Mouse (Mus musculus) heart, embryonic 16.5 days (tissue): ENCODE measurements at regions not wholly inside any gene's neighbourhood (a gene's known extent, or its start where the extent isn't known, plus 50 kb on each side); places are given as distances from the start of the nearest gene placed in this dataset.

Experiments
- ATAC-seq: fragments of 200-750 bp; cut with Nextera tagmentation; replicated peaks from 2 replicates; pipeline ENCODE4 v1.8.0; 2017; ENCODE audit warnings: moderate number of reproducible peaks; ENCODE audit not compliant: insufficient read depth, low FRiP score; ENCODE audit errors: extremely low read depth
- H3K27ac ChIP-seq: fragments of 300-500 bp; sonication (generic); 2 replicates; pipeline ENCODE4 v1.5.1; 2014; ENCODE audit warnings: mild to moderate bottlenecking, low read length, control low read depth, moderate library complexity
- H3K27me3 ChIP-seq: fragments of 300-500 bp; sonication (generic); 2 replicates; pipeline ENCODE4 v1.6.1; 2014; ENCODE audit warnings: low read length, mixed read lengths; ENCODE audit not compliant: control insufficient read depth, insufficient read depth
- H3K36me3 ChIP-seq: fragments of 300-500 bp; sonication (generic); 2 replicates; pipeline ENCODE4 v1.6.1; 2014; ENCODE audit not compliant: control insufficient read depth, insufficient read depth
- H3K4me1 ChIP-seq: fragments of 300-500 bp; sonication (generic); 2 replicates; pipeline ENCODE4 v1.6.1; 2014; ENCODE audit warnings: low read length, mixed read lengths; ENCODE audit not compliant: control insufficient read depth, insufficient read depth
- H3K4me2 ChIP-seq: fragments of 300-500 bp; sonication (generic); 2 replicates; pipeline ENCODE4 v1.6.1; 2014; ENCODE audit warnings: low read depth, mild to moderate bottlenecking, control low read depth, low read length
- H3K4me3 ChIP-seq: fragments of 300-500 bp; sonication (generic); 2 replicates; pipeline ENCODE4 v1.5.1; 2014; ENCODE audit warnings: mild to moderate bottlenecking, control low read depth, low read length
- H3K9ac ChIP-seq: fragments of 300-500 bp; sonication (generic); 2 replicates; pipeline ENCODE4 v1.6.1; 2014; ENCODE audit warnings: low read length, control low read depth
- H3K9me3 ChIP-seq: fragments of 300-500 bp; sonication (generic); replicated peaks from 2 replicates; pipeline ENCODE4 v1.6.1; 2016; ENCODE audit warnings: low read length; ENCODE audit not compliant: control insufficient read depth
- WGBS: fragments of 180-500 bp; shearing (Covaris S2); extraction: QIAGEN DNeasy Blood & Tissue Kit; methylation state at CpG from one replicate; pipeline ENCODE4 v1.1.7; 2014; 5-methylcytosine and 5-hydroxymethylcytosine counted together

- H3K27me3 ChIP-seq = no peaks in the 10 kb centered on the region
- H3K36me3 ChIP-seq = no peaks in the 10 kb centered on the region
- no peak overlapping the region for H3K9ac ChIP-seq
- 60% methylated on average over 11 of the region's 11 CpGs for WGBS
- no peak overlapping the region for H3K27ac ChIP-seq
- H3K4me2 ChIP-seq = no peak overlapping the region
- no peaks in the 10 kb centered on the region for H3K9me3 ChIP-seq
- ATAC-seq = no peak
- H3K4me1 ChIP-seq = peaks cover 4% of the 10 kb centered on the region
- no peak overlapping the region for H3K4me3 ChIP-seq
Observed at GRCm38 (mm10) chr6:51709340-51710067, 185.8 kb downstream of the Snx10 start.

DNA sequence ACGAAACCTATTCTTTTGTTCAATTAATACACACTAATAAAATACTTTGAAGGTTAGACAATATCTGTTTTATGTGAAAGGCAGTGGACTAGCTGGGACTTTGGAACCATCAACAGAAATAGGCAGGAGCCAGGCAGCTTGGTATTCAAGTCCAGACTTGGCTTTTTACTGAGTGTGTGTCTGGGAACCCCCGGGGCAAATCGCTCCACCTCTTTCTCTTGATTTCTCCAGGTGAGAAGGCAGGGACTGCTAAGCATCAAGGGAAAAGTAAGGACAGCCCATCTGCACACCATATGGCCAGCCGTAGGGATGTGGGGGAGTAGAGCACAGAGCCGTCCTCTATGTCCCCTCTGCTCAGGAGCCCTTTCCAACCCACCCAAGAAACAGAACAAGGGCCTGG lies 186.5 kb downstream of the Snx10 start:
- no peak overlapping the region for H3K9ac ChIP-seq
- 73% methylated on average over 5 of the region's 5 CpGs for WGBS
- H3K4me1 ChIP-seq = peaks cover 4% of the 10 kb centered on the region
- no peak overlapping the region for H3K27ac ChIP-seq
- ATAC-seq = no peak
- H3K9me3 ChIP-seq = no peaks in the 10 kb centered on the region
- H3K4me2 ChIP-seq = no peak overlapping the region
- H3K27me3 ChIP-seq = no peaks in the 10 kb centered on the region
- H3K36me3 ChIP-seq = no peaks in the 10 kb centered on the region
- no peak overlapping the region for H3K4me3 ChIP-seq

DNA sequence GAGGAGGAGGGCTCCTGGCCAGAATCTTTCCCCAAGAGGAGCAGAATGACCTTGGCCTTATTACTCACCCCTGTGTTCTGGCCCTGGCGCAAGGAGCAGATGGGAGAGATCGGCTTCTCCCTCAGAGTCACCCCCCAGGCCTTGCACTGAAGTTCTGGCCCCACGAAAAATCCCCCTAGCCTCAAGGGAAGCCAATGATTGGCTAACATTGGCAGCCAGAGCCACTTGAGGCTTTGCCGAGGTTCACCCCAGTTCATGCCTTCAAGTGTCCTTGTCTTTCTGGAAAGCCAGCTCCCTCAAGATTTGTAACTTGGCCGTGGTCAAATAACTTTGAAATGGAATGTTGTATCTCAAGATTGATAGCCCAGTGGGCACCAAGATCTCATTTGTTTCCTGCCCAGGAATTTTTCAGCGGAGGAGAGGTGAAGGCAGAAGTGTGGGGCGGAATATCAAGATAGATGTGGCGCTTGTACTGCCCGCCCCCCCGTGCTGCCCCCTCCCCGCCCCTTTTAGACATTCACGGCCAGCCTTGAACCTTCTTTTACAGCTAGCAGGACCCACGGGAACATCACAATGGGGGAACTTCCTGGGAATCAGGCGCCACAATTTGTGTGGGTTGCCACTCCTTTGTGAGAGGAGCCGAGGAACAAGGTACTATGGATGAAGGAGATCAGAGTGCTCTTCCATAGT lies 187.4 kb downstream of the Snx10 start:
- H3K27me3 ChIP-seq = no peaks in the 10 kb centered on the region
- ATAC-seq = no peak
- no peak overlapping the region for H3K4me3 ChIP-seq
- no peak overlapping the region for H3K27ac ChIP-seq
- no peak overlapping the region for H3K9ac ChIP-seq
- H3K4me2 ChIP-seq = no peak overlapping the region
- peaks cover 10% of the 10 kb centered on the region for H3K4me1 ChIP-seq
- WGBS = 75% methylated on average over 15 of the region's 15 CpGs
- no peaks in the 10 kb centered on the region for H3K9me3 ChIP-seq
- no peaks in the 10 kb centered on the region for H3K36me3 ChIP-seq

GRCm38 (mm10) chr6:51711616-51711970 lies 187.9 kb downstream of the Snx10 start:
- no peak overlapping the region for H3K27ac ChIP-seq

GRCm38 (mm10) chr6:51715158-51715840 lies 191.6 kb downstream of the Snx10 start:
- WGBS = 45% methylated on average over 8 of the region's 8 CpGs
- Histone ChIP-seq H3K27ac (no peak overlapping the region), H3K4me1 (peaks cover 6% of the 10 kb centered on the region; the same call in 1 of the 2 replicates), H3K9me3 (no peaks in the 10 kb centered on the region), H3K36me3 (no peaks in the 10 kb centered on the region), H3K4me2 (no peak overlapping the region), H3K27me3 (no peaks in the 10 kb centered on the region), H3K9ac (no peak overlapping the region), H3K4me3 (no peak overlapping the region)
- no peak for ATAC-seq

More at GRCm38 (mm10) chr6:51711616-51711970, 187.9 kb downstream of the Snx10 start:
- Histone ChIP-seq H3K9me3 (no peaks in the 10 kb centered on the region), H3K4me2 (no peak overlapping the region), H3K9ac (no peak overlapping the region), H3K4me3 (no peak overlapping the region), H3K27me3 (no peaks in the 10 kb centered on the region), H3K36me3 (no peaks in the 10 kb centered on the region), H3K4me1 (peaks cover 10% of the 10 kb centered on the region)
- WGBS = 90% methylated on average over 7 of the region's 7 CpGs
- ATAC-seq = no peak

GRCm38 (mm10) chr6:51717386-51717785 lies 193.7 kb downstream of the Snx10 start:
- no peaks in the 10 kb centered on the region for H3K27me3 ChIP-seq
- no peak for ATAC-seq
- no peak overlapping the region for H3K4me3 ChIP-seq
- H3K27ac ChIP-seq = no peak overlapping the region
- no peak overlapping the region for H3K4me2 ChIP-seq
- 73% methylated on average over 7 of the region's 7 CpGs for WGBS
- H3K4me1 ChIP-seq = peaks cover 6% of the 10 kb centered on the region; the same call in 1 of the 2 replicates
- H3K9me3 ChIP-seq = no peaks in the 10 kb centered on the region
- H3K36me3 ChIP-seq = no peaks in the 10 kb centered on the region
- no peak overlapping the region for H3K9ac ChIP-seq

DNA sequence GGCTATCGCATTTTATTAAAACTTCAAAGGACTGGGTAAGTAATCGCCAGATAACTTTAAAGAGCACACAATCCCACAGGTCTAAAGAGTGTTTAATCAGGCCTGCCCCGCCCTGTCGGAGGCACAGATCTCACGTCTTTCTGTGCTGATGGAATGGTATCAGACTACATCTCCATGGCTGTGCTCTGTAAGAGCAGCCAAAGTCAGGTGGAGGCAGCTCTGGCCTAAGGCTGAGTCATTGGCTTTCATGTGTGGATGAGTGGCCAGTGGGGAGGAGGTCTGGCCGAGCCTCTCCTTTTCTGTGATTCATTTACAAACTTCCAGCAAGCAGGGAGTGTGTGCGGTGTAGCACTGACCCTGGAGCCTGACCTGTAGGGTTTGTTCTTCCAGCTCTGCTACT lies 197.0 kb downstream of the Snx10 start:
- no peak overlapping the region for H3K4me3 ChIP-seq
- no peak overlapping the region for H3K27ac ChIP-seq
- H3K9me3 ChIP-seq = no peaks in the 10 kb centered on the region
- 80% methylated on average over 7 of the region's 7 CpGs for WGBS
- H3K27me3 ChIP-seq = no peaks in the 10 kb centered on the region
- H3K36me3 ChIP-seq = no peaks in the 10 kb centered on the region
- no peak overlapping the region for H3K9ac ChIP-seq
- H3K4me2 ChIP-seq = no peak overlapping the region
- no peaks in the 10 kb centered on the region; the same call in 1 of the 2 replicates for H3K4me1 ChIP-seq
- no peak for ATAC-seq

- Histone ChIP-seq H3K36me3 (no peaks in the 10 kb centered on the region), H3K27me3 (no peaks in the 10 kb centered on the region)
- WGBS = 22% methylated on average over 4 of the region's 4 CpGs
Observed at GRCm38 (mm10) chr6:51723053-51723452, 199.4 kb downstream of the Snx10 start.

DNA sequence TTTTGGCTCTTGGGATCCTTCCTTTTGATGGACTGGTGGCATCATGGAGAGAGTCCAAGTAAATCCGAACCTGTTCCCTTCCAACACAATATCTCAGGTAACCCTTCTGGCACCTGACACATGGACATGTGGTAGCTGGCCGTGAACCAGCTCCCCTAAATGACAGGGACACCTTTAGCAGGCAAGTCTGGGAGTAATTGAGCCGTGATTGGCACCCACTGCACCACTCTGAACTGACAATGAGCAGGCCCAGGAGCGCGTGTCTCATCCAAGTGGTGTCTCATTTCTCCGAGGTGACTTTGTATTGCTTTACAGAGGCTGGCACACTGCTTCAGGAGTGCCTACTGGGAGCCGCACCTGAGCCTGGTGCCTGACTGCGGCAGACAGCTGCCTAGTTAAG lies 203.5 kb downstream of the Snx10 start:
- H3K36me3 ChIP-seq = no peaks in the 10 kb centered on the region
- no peak overlapping the region for H3K4me3 ChIP-seq
- no peak overlapping the region for H3K4me2 ChIP-seq
- H3K9me3 ChIP-seq = no peaks in the 10 kb centered on the region
- WGBS = 79% methylated on average over 8 of the region's 8 CpGs
- ATAC-seq = no peak
- no peaks in the 10 kb centered on the region for H3K4me1 ChIP-seq
- H3K27ac ChIP-seq = no peak overlapping the region
- H3K9ac ChIP-seq = no peak overlapping the region
- H3K27me3 ChIP-seq = no peaks in the 10 kb centered on the region

More at GRCm38 (mm10) chr6:51723053-51723452, 199.4 kb downstream of the Snx10 start:
- Histone ChIP-seq H3K9ac (no peak overlapping the region), H3K4me1 (no peaks in the 10 kb centered on the region), H3K4me2 (no peak overlapping the region), H3K9me3 (no peaks in the 10 kb centered on the region), H3K27ac (no peak overlapping the region), H3K4me3 (no peak overlapping the region)
- no peak for ATAC-seq
